Mouse (Mus musculus) myocyte (in vitro differentiated cells): ENCODE measurements around the gene Zbtb43.

Experiments
- CEBPB ChIP-seq: IDR thresholded peaks from 2 replicates; pipeline ENCODE4 v1.6.1; 2011; ENCODE audit warnings: mild to moderate bottlenecking, moderate library complexity; ENCODE audit not compliant: poor library complexity, insufficient read depth, severe bottlenecking
- E2F4 ChIP-seq: IDR thresholded peaks from one replicate; pipeline ENCODE4 v1.6.1; 2011; ENCODE audit warnings: mild to moderate bottlenecking, control low read depth, moderate library complexity; ENCODE audit not compliant: insufficient read depth
- MAX ChIP-seq: IDR thresholded peaks from one replicate; pipeline ENCODE4 v1.6.1; 2011; ENCODE audit warnings: low read depth, mild to moderate bottlenecking, control low read depth
- MYOD1 ChIP-seq, 3 experiments: IDR thresholded peaks; one replicate each; pipeline ENCODE4 v1.6.1; 2011; ENCODE audit warnings: control low read depth in 2 of 3, low read depth in 2 of 3, mild to moderate bottlenecking in 2 of 3, moderate library complexity in 1 of 3; ENCODE audit not compliant: insufficient read length in 2 of 3, control insufficient read depth in 1 of 3
- POLR2A ChIP-seq: IDR thresholded peaks from one replicate; pipeline ENCODE4 v1.6.1; 2011; ENCODE audit warnings: low read depth, mild to moderate bottlenecking, control low read depth, moderate library complexity; ENCODE audit not compliant: insufficient read length

DNA sequence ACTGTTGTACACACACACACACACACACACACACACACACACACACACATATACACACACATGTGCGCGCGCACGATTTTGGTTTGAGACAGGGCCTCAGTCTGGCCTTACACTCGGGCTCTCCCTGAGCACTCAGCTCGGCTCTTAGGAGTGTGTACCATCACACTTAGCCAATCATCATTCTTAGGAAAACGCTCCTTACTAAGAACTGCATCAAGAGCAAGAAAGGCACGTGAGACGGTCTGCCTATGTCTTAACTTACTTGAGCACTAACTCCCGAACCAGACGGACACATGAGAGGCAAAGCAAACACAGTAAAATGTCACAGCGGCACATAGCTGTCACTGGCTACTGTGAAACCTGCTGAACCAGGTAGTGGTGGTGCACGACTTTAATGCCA is 54.3 kb downstream of the Zbtb43 start:
- no peak for TF ChIP-seq CEBPB
- no peak for TF ChIP-seq MAX
- TF ChIP-seq POLR2A: no peak
- no peak for TF ChIP-seq MYOD1 (IDR thresholded peaks at IDR 0.05; ENCODE audit: control insufficient read depth in 1 of 3, insufficient read length in 2 of 3, low read depth in 2 of 3)
- no peak for TF ChIP-seq E2F4
